Mouse (Mus musculus) telencephalon, adult 2 months (tissue): ENCODE data around the gene Sdsl.
"Not testable (repeated sequence)": the region's sequence is repeated elsewhere in the genome, so short reads cannot be mapped to it uniquely, and the experiment has no call there.

ENCODE experiments used
- DNase-seq: peaks from one replicate; pipeline ENCODE4 v3.0.0-alpha.2; 2011; ENCODE audit warnings: low read depth, low spot score

Gene Sdsl

GRCm38 (mm10) chr5:120472770-120473169, at the start of gene Sdsl:
TSS of gene Sdsl (minus strand) at chr5:120472810.
- DNase-seq: no peak

- DNase-seq: no peak
Measured at GRCm38 (mm10) chr5:120517552-120517951, 44.9 kb upstream of the Sdsl start.

GRCm38 (mm10) chr5:120516221-120516984, 43.8 kb upstream of the Sdsl start:
- DNase-seq: no peak

GRCm38 (mm10) chr5:120515451-120515850, 42.8 kb upstream of the Sdsl start:
- DNase-seq: no peak

- no peak for DNase-seq
Measured at GRCm38 (mm10) chr5:120514754-120515153, 42.1 kb upstream of the Sdsl start.

- no peak for DNase-seq
Measured at GRCm38 (mm10) chr5:120514031-120514677, 41.5 kb upstream of the Sdsl start.

- no peak for DNase-seq
Measured at GRCm38 (mm10) chr5:120512911-120513555, 40.4 kb upstream of the Sdsl start.

- DNase-seq: no peak
Measured at GRCm38 (mm10) chr5:120511643-120512220, 39.1 kb upstream of the Sdsl start.

- DNase-seq: peak; percentile 52
Measured at GRCm38 (mm10) chr5:120510982-120511642, 38.5 kb upstream of the Sdsl start, which contains the start of gene Slc8b1. TSS of gene Slc8b1 (plus strand) at chr5:120511168.

GRCm38 (mm10) chr5:120507311-120507710, 34.7 kb upstream of the Sdsl start:
- DNase-seq: no peak

- no peak for DNase-seq
Measured at GRCm38 (mm10) chr5:120506490-120506889, 33.9 kb upstream of the Sdsl start.

- no peak for DNase-seq
Measured at GRCm38 (mm10) chr5:120505781-120506180, 33.2 kb upstream of the Sdsl start.

- no peak for DNase-seq
Measured at GRCm38 (mm10) chr5:120505368-120505767, 32.8 kb upstream of the Sdsl start.

GRCm38 (mm10) chr5:120503144-120503795, 30.7 kb upstream of the Sdsl start, which contains the start of gene Plbd2:
TSS of gene Plbd2 (minus strand) at chr5:120503625.
- peak; percentile 45 for DNase-seq

GRCm38 (mm10) chr5:120502675-120503143, 30.1 kb upstream of the Sdsl start:
- DNase-seq: no peak

- peak; percentile 29 for DNase-seq
Measured at GRCm38 (mm10) chr5:120502147-120502621, 29.6 kb upstream of the Sdsl start.

GRCm38 (mm10) chr5:120500609-120501008, 28.0 kb upstream of the Sdsl start:
- not testable (repeated sequence) for DNase-seq

- DNase-seq: no peak
Measured at GRCm38 (mm10) chr5:120499202-120499601, 26.6 kb upstream of the Sdsl start.

- DNase-seq: no peak
Measured at GRCm38 (mm10) chr5:120497071-120497470, 24.5 kb upstream of the Sdsl start.

GRCm38 (mm10) chr5:120495703-120496226, 23.2 kb upstream of the Sdsl start:
- DNase-seq: no peak
